Mouse (Mus musculus): Measurements from ENCODE around the gene Rab13.

Rab13 gene

DNA sequence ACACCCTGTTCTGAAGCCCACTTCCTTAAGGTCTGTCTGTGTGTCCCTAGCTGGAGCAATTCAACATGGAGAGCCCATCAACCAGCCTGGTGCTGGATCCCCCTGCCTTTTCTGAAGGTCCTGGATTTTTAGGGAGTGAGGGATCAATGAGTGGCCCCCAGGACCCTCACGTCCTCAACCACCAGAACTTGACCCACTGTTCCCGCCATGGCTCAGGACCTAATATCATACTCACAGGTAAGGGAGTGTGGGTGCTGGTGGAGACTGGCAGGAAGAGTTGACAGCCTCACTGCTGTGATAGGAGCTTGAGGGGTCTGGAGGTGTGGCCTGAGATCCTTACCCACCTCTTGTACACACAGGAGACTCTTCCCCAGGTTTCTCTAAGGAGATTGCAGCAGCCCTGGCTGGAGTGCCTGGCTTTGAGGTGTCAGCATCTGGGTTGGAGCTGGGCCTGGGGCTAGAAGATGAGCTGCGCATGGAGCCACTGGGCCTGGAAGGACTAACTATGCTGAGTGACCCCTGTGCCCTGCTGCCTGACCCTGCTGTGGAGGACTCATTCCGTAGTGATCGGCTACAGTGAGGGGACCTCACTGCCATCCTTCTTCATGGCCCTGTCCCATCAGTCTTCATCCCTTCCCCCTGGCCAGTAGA is 49.8 kb downstream of the Rab13 start:
- DNase-seq, result no peak

DNA sequence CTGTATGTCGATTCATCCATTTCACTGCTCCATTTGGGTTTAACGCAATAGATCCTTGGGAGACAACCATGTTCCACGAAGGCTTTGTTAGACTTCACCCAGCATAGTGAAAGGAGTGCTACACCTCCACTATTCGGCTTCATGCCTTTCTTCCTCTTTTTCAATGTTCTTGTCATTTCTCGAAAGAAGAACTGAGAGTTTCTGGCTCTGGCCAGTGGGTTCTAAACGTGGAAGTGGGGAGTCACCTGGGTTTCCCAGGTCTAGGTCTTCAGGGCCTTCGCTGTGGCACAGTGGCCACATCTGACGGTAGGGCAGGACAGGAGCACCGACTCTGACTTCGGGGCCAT is 51.2 kb downstream of the Rab13 start:
- DNase-seq, result no peak

- DNase-seq, result peak; percentile 95
Measured at GRCm38 (mm10) chr3:90265034-90265931, 51.8 kb downstream of the Rab13 start, which contains the start of gene Dennd4b. TSS of gene Dennd4b (plus strand) at chr3:90265185.

DNA sequence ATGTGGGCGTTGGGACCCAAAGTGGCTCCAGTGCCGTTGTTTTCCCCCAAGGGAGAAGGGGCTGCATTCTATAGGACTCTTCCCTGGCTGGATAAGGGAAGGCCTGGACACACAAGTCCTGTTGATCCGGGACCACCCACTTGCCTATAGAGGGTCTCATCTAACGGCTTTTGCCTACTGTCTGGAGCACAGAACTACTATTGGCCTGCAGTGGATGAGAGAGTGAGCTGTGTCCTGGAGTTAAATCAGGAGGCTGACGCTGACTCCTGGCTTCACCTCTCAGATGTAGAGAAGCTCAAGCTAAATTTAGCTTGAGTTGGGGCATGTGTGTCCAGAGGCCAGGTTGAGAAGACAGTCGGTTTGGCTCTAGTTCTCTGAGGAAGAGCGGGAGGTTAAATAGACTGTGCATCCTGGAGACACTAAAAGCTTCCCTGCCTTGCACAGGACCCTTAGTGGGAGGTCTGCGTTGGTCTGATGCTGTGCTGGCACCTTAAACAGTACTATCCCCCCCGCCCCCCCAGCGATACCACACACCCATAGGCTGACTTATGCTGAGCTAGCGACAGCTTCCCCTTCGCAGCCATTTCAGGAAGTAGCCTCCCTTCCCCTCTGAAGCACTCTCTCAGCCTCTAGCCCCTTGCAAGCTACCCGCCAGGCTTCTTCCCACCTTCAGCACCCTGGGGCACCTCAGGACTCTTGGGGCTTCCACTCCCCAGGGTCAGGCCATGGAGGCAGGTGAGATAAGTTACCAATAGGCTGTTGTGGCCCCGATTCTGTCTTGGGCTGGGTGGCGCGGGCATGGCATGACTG is 52.6 kb downstream of the Rab13 start:
- DNase-seq, result peak; percentile 20

GRCm38 (mm10) chr3:90266901-90267775 is 53.6 kb downstream of the Rab13 start:
- DNase-seq, result no peak

DNA sequence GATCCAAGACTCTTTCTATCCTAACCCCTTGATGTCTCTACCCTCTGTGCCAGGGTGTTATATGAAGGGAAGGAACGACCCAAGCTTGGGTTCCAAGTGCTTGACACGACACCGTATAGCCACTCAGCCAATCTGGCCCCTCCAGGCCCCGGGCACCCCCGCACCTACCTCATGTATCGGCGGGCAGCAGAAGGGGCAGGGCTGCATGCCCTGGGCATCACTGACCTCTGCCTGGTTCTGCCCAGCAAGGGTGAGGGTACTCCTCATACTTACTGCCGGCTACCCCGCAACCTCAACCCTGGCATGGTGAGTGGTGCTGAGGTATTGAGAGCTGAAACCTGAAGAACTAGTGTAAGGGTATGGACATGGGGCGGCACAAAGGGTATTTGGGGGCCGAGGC is 54.7 kb downstream of the Rab13 start:
- no peak for DNase-seq

DNA sequence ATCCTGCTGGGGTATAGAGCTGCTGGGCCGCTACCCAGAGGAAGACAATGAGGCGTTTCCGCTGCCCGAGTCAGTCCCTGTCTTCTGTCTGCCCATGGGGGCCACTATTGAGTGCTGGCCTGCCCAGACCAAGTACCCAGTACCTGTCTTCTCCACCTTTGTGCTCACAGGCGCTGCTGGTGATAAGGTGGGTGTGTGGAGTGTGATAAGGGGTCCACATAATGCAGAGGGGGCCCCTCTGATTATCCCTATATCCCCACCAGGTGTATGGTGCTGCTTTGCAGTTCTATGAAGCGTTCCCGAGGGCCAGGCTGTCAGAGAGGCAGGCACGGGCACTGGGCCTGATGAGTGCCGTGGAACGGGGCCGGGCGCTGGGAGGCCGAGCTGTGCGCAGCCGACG is 55.5 kb downstream of the Rab13 start:
- no peak for DNase-seq

DNA sequence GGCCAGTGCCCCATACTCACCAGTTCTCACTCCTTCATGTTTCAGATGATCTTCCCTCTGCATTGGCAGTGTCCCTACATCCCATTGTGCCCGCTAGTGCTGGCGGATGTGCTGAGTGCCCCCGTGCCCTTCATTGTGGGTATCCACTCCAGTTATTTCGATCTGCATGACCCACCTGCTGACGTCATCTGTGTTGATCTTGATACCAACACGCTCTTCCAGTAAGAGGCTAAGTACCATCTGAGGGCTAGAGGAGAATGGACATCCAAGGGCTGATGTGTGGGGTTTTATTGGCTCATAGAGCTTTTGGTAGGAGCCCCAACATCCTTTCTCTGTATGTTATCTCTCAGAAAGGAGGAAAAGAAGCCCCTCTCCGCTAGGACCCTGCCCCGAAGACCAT is 57.3 kb downstream of the Rab13 start:
- DNase-seq, result no peak

DNA sequence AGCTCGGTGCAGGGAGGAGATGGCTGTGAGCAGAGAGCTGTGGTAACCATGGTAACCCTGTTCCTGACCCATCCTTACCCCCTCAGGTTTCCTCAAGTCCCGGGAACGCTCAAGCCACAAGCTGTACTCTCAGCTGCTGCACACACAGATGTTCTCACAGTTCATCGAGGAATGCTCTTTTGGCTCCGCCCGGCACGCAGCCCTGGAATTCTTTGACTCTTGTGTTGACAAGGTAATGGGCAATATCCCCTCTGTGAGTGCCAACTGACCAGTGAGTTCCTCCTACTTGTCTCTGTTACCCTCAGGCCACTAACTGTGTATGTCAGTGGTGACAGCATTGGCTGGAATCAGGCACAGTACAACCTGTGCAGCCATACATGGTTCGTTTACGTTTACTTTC is 58.7 kb downstream of the Rab13 start:
- DNase-seq, result no peak

DNA sequence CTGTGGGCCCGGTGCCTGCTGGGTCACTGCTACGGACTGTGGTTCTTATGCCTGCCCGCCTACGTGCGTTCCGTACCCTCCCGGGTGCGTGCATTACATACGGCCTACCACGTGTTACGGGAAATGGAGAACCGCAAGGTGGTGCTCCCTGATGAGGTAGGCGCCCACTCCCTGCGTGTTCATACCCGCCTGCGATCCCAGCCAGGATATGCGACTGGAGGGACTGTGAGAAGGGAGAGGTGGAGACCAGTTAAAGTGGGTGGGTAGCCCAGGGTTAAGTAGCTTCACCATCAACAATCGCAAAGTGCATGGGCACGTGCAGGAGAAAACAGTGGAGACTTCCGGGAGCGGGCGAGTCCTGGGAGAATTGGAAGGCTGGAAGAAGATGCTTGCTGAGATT is 60.4 kb downstream of the Rab13 start:
- DNase-seq, result no peak

GRCm38 (mm10) chr3:90275286-90275685 is 61.8 kb downstream of the Rab13 start:
- no peak for DNase-seq

Data from lung, postnatal 14 days (tissue).